Mouse (Mus musculus): ENCODE data around the gene Hspa4. TPM values are rescaled to one million over a fixed set of nuclear protein-coding genes. Genes with fewer than 3 reads are reported as not detected.
"Not testable (repeated sequence)": the region's sequence is repeated elsewhere in the genome, so short reads cannot be mapped to it uniquely, and the experiment has no call there.

The Hspa4 gene
- polyA plus RNA-seq, 1 experiment from 2014 or later = 96.0 TPM

GRCm38 (mm10) chr11:53304044-53304840, 4.0 kb upstream of the Hspa4 start:
- 82% methylated on average over 14 of the region's 14 CpGs for WGBS
- no peak for ATAC-seq (ENCODE audit: insufficient read depth, low FRiP score, low read depth)

GRCm38 (mm10) chr11:53301167-53301515, 884 bp upstream of the Hspa4 start:
- H3K4me1 ChIP-seq = peaks cover 12% of the 10 kb centered on the region
- H3K27me3 ChIP-seq (replicated peaks) = no peaks in the 10 kb centered on the region
- peak overlapping the region; percentile 98 for H3K4me3 ChIP-seq (replicated peaks)
- H3K4me2 ChIP-seq = peak overlapping the region; percentile 61
- WGBS = 48% methylated on average over 9 of the region's 9 CpGs
- peak overlapping the region; percentile 97 for H3K27ac ChIP-seq
- H3K36me3 ChIP-seq = no peaks in the 10 kb centered on the region
- H3K9me3 ChIP-seq = no peaks in the 10 kb centered on the region
- peak overlapping the region; percentile 11; the same call in 1 of the 2 replicates for H3K9ac ChIP-seq
- ATAC-seq (ENCODE audit: insufficient read depth, low FRiP score, low read depth) = no peak

More at GRCm38 (mm10) chr11:53304044-53304840, 4.0 kb upstream of the Hspa4 start:
- H3K4me1 ChIP-seq = peaks cover 19% of the 10 kb centered on the region
- H3K4me2 ChIP-seq = no peak overlapping the region
- no peaks in the 10 kb centered on the region for H3K9me3 ChIP-seq
- no peak overlapping the region for H3K27ac ChIP-seq
- no peaks in the 10 kb centered on the region for H3K27me3 ChIP-seq (replicated peaks)
- no peaks in the 10 kb centered on the region for H3K36me3 ChIP-seq
- no peak overlapping the region for H3K9ac ChIP-seq
- H3K4me3 ChIP-seq (replicated peaks) = no peak overlapping the region

GRCm38 (mm10) chr11:53299551-53300329, 517 bp downstream of the Hspa4 start:
- H3K9ac ChIP-seq = peak overlapping the region; percentile 98
- peak overlapping the region; percentile 98 for H3K4me3 ChIP-seq (replicated peaks)
- WGBS = under 1% methylated on average over 80 of the region's 80 CpGs
- H3K27me3 ChIP-seq (replicated peaks) = no peaks in the 10 kb centered on the region
- H3K4me2 ChIP-seq = peak overlapping the region; percentile 62
- peak; percentile 59 for ATAC-seq (ENCODE audit: insufficient read depth, low FRiP score, low read depth)
- no peaks in the 10 kb centered on the region for H3K36me3 ChIP-seq
- no peaks in the 10 kb centered on the region for H3K9me3 ChIP-seq
- peak overlapping the region; percentile 97 for H3K27ac ChIP-seq
- H3K4me1 ChIP-seq = peaks cover 20% of the 10 kb centered on the region

- Histone ChIP-seq H3K4me3 (replicated peaks) (peak overlapping the region; percentile 98; the same call in 1 of the 2 replicates), H3K27ac (no peak overlapping the region), H3K9ac (no peak overlapping the region), H3K4me1 (peaks cover 26% of the 10 kb centered on the region), H3K9me3 (no peaks in the 10 kb centered on the region), H3K4me2 (peak overlapping the region; percentile 62), H3K36me3 (no peaks in the 10 kb centered on the region; the same call in 1 of the 2 replicates), H3K27me3 (replicated peaks) (no peaks in the 10 kb centered on the region)
- 82% methylated on average over 7 of the region's 7 CpGs for WGBS
- ATAC-seq (ENCODE audit: insufficient read depth, low FRiP score, low read depth) = no peak
These were observed 2.1 kb downstream of the Hspa4 start for GRCm38 (mm10) chr11:53297947-53298860.

- no peak for ATAC-seq (ENCODE audit: insufficient read depth, low FRiP score, low read depth)
- peaks cover under 1% of the 10 kb centered on the region for H3K36me3 ChIP-seq
- 70% methylated on average over 4 of the region's 4 CpGs for WGBS
- H3K4me2 ChIP-seq = no peak overlapping the region
- no peaks in the 10 kb centered on the region for H3K9me3 ChIP-seq
- peaks cover 26% of the 10 kb centered on the region for H3K4me1 ChIP-seq
- no peak overlapping the region for H3K9ac ChIP-seq
- no peaks in the 10 kb centered on the region for H3K27me3 ChIP-seq (replicated peaks)
- H3K27ac ChIP-seq = no peak overlapping the region
- no peak overlapping the region for H3K4me3 ChIP-seq (replicated peaks)
These were observed 3.4 kb downstream of the Hspa4 start for GRCm38 (mm10) chr11:53296880-53297279.

- peaks cover 13% of the 10 kb centered on the region for H3K36me3 ChIP-seq
- H3K27me3 ChIP-seq (replicated peaks) = no peaks in the 10 kb centered on the region
- H3K9me3 ChIP-seq = no peaks in the 10 kb centered on the region
- peaks cover 22% of the 10 kb centered on the region for H3K4me1 ChIP-seq
- no peak for ATAC-seq (ENCODE audit: insufficient read depth, low FRiP score, low read depth)
- no peak overlapping the region for H3K4me3 ChIP-seq (replicated peaks)
- no peak overlapping the region for H3K9ac ChIP-seq
- H3K27ac ChIP-seq = 0 out of 2 replicates have a peak overlapping the region, but pooled peaks have one; percentile 33
- 53% methylated on average over 5 of the region's 5 CpGs for WGBS
- H3K4me2 ChIP-seq = no peak overlapping the region
These were observed 5.8 kb downstream of the Hspa4 start for GRCm38 (mm10) chr11:53294441-53294840.

GRCm38 (mm10) chr11:53290871-53291270, 9.4 kb downstream of the Hspa4 start:
- 0 out of 2 replicates have a peak, but pooled peaks cover 13% of the 10 kb centered on the region for H3K4me1 ChIP-seq
- no peak overlapping the region for H3K4me2 ChIP-seq
- no peaks in the 10 kb centered on the region for H3K27me3 ChIP-seq (replicated peaks)
- 92% methylated on average over 11 of the region's 11 CpGs for WGBS
- no peak overlapping the region for H3K4me3 ChIP-seq (replicated peaks)
- H3K9ac ChIP-seq = no peak overlapping the region
- ATAC-seq (ENCODE audit: insufficient read depth, low FRiP score, low read depth) = no peak
- no peak overlapping the region for H3K27ac ChIP-seq
- H3K36me3 ChIP-seq = peaks cover 40% of the 10 kb centered on the region
- H3K9me3 ChIP-seq = no peaks in the 10 kb centered on the region

- not testable (repeated sequence) for ATAC-seq (ENCODE audit: insufficient read depth, low FRiP score, low read depth); H3K4me2 ChIP-seq; H3K27me3 ChIP-seq (replicated peaks); H3K27ac ChIP-seq; H3K9ac ChIP-seq; H3K9me3 ChIP-seq; H3K4me3 ChIP-seq (replicated peaks)
- H3K4me1 ChIP-seq = 0 out of 2 replicates have a peak, but pooled peaks cover 10% of the 10 kb centered on the region
- 83% methylated on average over 2 of the region's 2 CpGs for WGBS
- H3K36me3 ChIP-seq = peaks cover 46% of the 10 kb centered on the region
These were observed 10.1 kb downstream of the Hspa4 start for GRCm38 (mm10) chr11:53290187-53290586.

- H3K4me2 ChIP-seq = no peak overlapping the region
- no peaks in the 10 kb centered on the region for H3K9me3 ChIP-seq
- WGBS = 87% methylated on average over 6 of the region's 6 CpGs
- ATAC-seq (ENCODE audit: insufficient read depth, low FRiP score, low read depth) = no peak
- H3K27me3 ChIP-seq (replicated peaks) = no peaks in the 10 kb centered on the region
- H3K9ac ChIP-seq = no peak overlapping the region
- no peaks in the 10 kb centered on the region for H3K4me1 ChIP-seq
- no peak overlapping the region for H3K27ac ChIP-seq
- H3K4me3 ChIP-seq (replicated peaks) = no peak overlapping the region
- H3K36me3 ChIP-seq = peaks cover 61% of the 10 kb centered on the region
These were observed 14.4 kb downstream of the Hspa4 start for GRCm38 (mm10) chr11:53285885-53286284.

- Histone ChIP-seq H3K27me3 (replicated peaks) (no peaks in the 10 kb centered on the region), H3K27ac (no peak overlapping the region), H3K36me3 (peaks cover 50% of the 10 kb centered on the region; the same call in 1 of the 2 replicates), H3K9me3 (no peaks in the 10 kb centered on the region), H3K4me3 (replicated peaks) (no peak overlapping the region), H3K4me1 (0 out of 2 replicates have a peak, but pooled peaks cover 3% of the 10 kb centered on the region), H3K9ac (no peak overlapping the region), H3K4me2 (no peak overlapping the region)
- no peak for ATAC-seq (ENCODE audit: insufficient read depth, low FRiP score, low read depth)
- WGBS = 88% methylated on average over 4 of the region's 4 CpGs
These were observed 21.8 kb downstream of the Hspa4 start for GRCm38 (mm10) chr11:53278411-53278810.

GRCm38 (mm10) chr11:53275358-53275757, 24.9 kb downstream of the Hspa4 start:
- Histone ChIP-seq H3K36me3 (peaks cover 55% of the 10 kb centered on the region), H3K4me1 (0 out of 2 replicates have a peak, but pooled peaks cover 3% of the 10 kb centered on the region), H3K4me2 (no peak overlapping the region), H3K9ac (no peak overlapping the region), H3K27ac (no peak overlapping the region), H3K4me3 (replicated peaks) (no peak overlapping the region), H3K27me3 (replicated peaks) (no peaks in the 10 kb centered on the region), H3K9me3 (no peaks in the 10 kb centered on the region)
- no peak for ATAC-seq (ENCODE audit: insufficient read depth, low FRiP score, low read depth)
- 89% methylated on average over 3 of the region's 3 CpGs for WGBS
